Mouse (Mus musculus): ENCODE measurements around the gene Zfp184. TPM values are rescaled to one million over a fixed set of nuclear protein-coding genes. Genes with fewer than 3 reads are reported as not detected.

The Zfp184 gene
- polyA plus RNA-seq, 1 experiment from 2014 or later = 25.4 TPM

DNA sequence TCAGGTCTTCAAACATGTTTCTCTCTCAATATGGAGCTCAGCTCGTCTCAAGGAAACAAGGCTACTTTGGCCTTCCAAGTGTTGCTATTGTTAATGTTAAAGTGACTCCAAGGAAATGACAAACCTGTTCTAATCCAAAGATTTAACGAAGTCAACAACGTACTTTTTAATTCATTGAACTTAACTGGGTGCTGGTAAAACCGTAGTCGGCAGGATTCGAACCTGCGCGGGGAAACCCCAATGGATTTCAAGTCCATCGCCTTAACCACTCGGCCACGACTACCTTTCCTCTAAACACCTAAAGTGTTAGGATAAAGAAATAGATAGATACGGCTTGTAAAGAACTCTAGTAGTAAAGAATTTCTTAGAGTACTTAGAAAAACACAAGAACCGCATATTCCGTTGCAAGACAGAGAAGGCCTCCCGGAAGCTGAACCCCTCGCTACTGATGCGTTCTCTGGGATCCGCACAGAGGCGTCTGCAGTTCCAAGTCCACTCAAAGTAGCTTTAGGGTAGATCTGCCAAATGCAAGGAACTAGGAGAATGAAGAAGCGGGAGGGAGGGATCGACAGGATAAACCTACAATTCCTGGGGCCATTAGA, 20.1 kb upstream of the Zfp184 start:
- Histone ChIP-seq H3K36me3 (ENCODE audit: poor library complexity, severe bottlenecking) (no peaks in the 10 kb centered on the region), H3K27ac (no peak overlapping the region), H3K4me2 (peak overlapping the region; percentile 29), H3K4me1 (no peaks in the 10 kb centered on the region), H3K9ac (no peak overlapping the region), H3K4me3 (no peak overlapping the region), H3K9me3 (replicated peaks) (no peaks in the 10 kb centered on the region), H3K27me3 (peaks cover 18% of the 10 kb centered on the region; the same call in 1 of the 2 replicates)
- ATAC-seq = no peak
- 4% methylated on average over 21 of the region's 21 CpGs for WGBS

- no peak overlapping the region for H3K4me3 ChIP-seq
- H3K36me3 ChIP-seq (ENCODE audit: poor library complexity, severe bottlenecking) = no peaks in the 10 kb centered on the region
- no peaks in the 10 kb centered on the region for H3K9me3 ChIP-seq (replicated peaks)
- no peak overlapping the region for H3K27ac ChIP-seq
- peaks cover 4% of the 10 kb centered on the region; the same call in 1 of the 2 replicates for H3K27me3 ChIP-seq
- H3K4me2 ChIP-seq = no peak overlapping the region
- WGBS = 7% methylated on average over 10 of the region's 10 CpGs
- peaks cover 2% of the 10 kb centered on the region; the same call in 1 of the 2 replicates for H3K4me1 ChIP-seq
- no peak for ATAC-seq
- no peak overlapping the region for H3K9ac ChIP-seq
Observed at GRCm38 (mm10) chr13:21930981-21931380, 13.9 kb upstream of the Zfp184 start.

DNA sequence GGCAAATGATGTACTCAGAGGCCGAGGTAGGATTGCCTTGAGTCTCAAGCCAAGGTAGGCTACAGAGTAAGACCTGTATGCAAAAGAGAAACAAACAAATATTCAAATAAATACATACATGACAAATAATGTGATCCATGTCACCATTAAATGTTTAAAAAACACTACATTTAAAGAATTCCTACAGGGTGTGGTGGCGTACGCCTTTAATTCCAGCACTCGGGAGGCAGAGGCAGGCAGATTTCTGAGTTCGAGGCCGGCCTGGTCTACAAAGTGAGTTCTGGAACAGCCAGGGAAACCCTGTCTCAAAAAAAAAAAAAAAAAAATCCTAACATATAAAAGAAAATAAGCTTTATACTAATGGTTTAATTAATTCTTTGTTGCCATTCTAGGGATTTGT, 13.2 kb upstream of the Zfp184 start:
- Histone ChIP-seq H3K27me3 (peaks cover 5% of the 10 kb centered on the region; the same call in 1 of the 2 replicates), H3K27ac (no peak overlapping the region), H3K4me1 (peaks cover 2% of the 10 kb centered on the region; the same call in 1 of the 2 replicates), H3K4me2 (no peak overlapping the region), H3K9me3 (replicated peaks) (no peaks in the 10 kb centered on the region), H3K9ac (no peak overlapping the region), H3K4me3 (no peak overlapping the region), H3K36me3 (ENCODE audit: poor library complexity, severe bottlenecking) (no peaks in the 10 kb centered on the region)
- no peak for ATAC-seq
- 43% methylated on average over 6 of the region's 6 CpGs for WGBS

DNA sequence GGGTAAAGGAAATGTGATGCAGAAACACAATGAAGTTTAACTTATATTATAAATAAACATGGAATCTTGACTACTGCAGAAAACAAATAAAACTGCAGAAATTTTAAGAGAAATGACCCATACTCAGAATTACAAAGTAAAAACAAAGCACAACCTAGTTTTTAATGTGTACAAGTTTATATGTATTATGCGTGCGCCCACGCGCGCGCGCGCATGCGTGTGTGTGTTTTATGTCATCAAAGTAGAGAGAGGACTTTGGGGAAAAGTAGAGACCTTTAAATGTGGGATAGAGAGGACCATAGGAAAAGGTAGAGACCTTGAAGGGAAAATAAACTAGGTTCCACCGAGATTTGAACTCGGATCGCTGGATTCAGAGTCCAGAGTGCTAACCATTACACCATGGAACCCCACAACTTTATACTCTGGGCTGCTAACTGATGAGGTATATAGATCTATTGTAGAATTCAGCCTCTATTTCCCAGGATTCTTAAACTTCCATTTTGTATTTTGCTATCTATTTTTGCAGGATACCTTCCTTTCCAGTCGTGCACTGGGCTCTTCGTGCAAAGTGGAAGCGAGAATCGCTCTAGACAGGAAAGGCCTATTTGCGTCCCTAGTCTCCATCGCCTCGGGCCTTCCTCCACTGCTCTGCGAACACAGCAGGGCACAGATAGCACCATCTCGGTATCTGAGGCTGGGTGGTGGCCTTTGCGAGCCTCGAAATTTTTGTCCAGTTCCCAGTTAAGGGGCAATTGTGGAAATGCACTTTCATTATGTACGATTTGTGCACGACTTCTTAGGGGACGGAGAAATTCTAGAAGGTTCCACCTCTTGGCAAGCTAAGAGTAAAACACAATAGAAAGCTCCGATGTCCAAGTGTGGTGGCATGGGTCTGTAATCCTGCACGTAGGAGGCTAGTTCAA, 11.0 kb upstream of the Zfp184 start:
- ATAC-seq = no peak
- peaks cover 2% of the 10 kb centered on the region; the same call in 1 of the 2 replicates for H3K4me1 ChIP-seq
- peak overlapping the region; percentile 12; the same call in 1 of the 2 replicates for H3K4me3 ChIP-seq
- peak overlapping the region; percentile 30; the same call in 1 of the 2 replicates for H3K4me2 ChIP-seq
- H3K9me3 ChIP-seq (replicated peaks) = no peaks in the 10 kb centered on the region
- no peak overlapping the region for H3K9ac ChIP-seq
- no peaks in the 10 kb centered on the region for H3K36me3 ChIP-seq (ENCODE audit: poor library complexity, severe bottlenecking)
- WGBS = 7% methylated on average over 28 of the region's 28 CpGs
- peaks cover 14% of the 10 kb centered on the region; the same call in 1 of the 2 replicates for H3K27me3 ChIP-seq
- no peak overlapping the region for H3K27ac ChIP-seq

- Histone ChIP-seq H3K4me3 (no peak overlapping the region), H3K9me3 (replicated peaks) (no peaks in the 10 kb centered on the region), H3K36me3 (ENCODE audit: poor library complexity, severe bottlenecking) (no peaks in the 10 kb centered on the region), H3K9ac (no peak overlapping the region), H3K27me3 (peaks cover 14% of the 10 kb centered on the region; the same call in 1 of the 2 replicates), H3K4me2 (no peak overlapping the region), H3K4me1 (peaks cover 2% of the 10 kb centered on the region; the same call in 1 of the 2 replicates), H3K27ac (no peak overlapping the region)
- ATAC-seq = no peak
- 12% methylated on average over 17 of the region's 17 CpGs for WGBS
Observed at GRCm38 (mm10) chr13:21934982-21935791, 9.7 kb upstream of the Zfp184 start.

- 4% methylated on average over 7 of the region's 7 CpGs for WGBS
Observed at GRCm38 (mm10) chr13:21935833-21936232, 9.1 kb upstream of the Zfp184 start.

DNA sequence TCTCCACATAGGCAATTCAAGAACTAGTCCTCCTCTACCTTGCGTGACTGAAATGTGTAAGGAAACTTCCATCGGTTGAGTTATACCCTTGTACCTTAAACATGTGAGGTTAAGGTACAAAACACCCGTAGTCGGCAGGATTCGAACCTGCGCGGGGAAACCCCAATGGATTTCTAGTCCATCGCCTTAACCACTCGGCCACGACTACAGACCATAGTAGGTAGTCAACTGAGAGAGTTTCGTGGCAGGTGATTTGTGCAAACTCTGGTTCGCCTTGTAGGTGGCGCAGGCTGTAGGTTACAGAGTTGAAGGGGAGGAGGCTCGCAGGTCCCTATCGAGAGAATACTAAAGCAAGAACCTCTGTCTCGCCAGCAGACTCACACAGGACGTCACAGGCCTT, 7.9 kb upstream of the Zfp184 start:
- H3K27ac ChIP-seq = no peak overlapping the region
- H3K4me3 ChIP-seq = peak overlapping the region; percentile 14; the same call in 1 of the 2 replicates
- no peak for ATAC-seq
- no peaks in the 10 kb centered on the region for H3K36me3 ChIP-seq (ENCODE audit: poor library complexity, severe bottlenecking)
- peak overlapping the region; percentile 41 for H3K4me2 ChIP-seq
- peaks cover 14% of the 10 kb centered on the region; the same call in 1 of the 2 replicates for H3K27me3 ChIP-seq
- no peak overlapping the region for H3K9ac ChIP-seq
- WGBS = 2% methylated on average over 17 of the region's 17 CpGs
- H3K9me3 ChIP-seq (replicated peaks) = no peaks in the 10 kb centered on the region
- peaks cover 2% of the 10 kb centered on the region; the same call in 1 of the 2 replicates for H3K4me1 ChIP-seq

More at GRCm38 (mm10) chr13:21935833-21936232, 9.1 kb upstream of the Zfp184 start:
- Histone ChIP-seq H3K9ac (no peak overlapping the region), H3K4me2 (peak overlapping the region; percentile 30), H3K4me3 (no peak overlapping the region), H3K27ac (no peak overlapping the region), H3K9me3 (replicated peaks) (no peaks in the 10 kb centered on the region), H3K27me3 (peaks cover 14% of the 10 kb centered on the region; the same call in 1 of the 2 replicates), H3K4me1 (peaks cover 2% of the 10 kb centered on the region; the same call in 1 of the 2 replicates), H3K36me3 (ENCODE audit: poor library complexity, severe bottlenecking) (no peaks in the 10 kb centered on the region)
- no peak for ATAC-seq

DNA sequence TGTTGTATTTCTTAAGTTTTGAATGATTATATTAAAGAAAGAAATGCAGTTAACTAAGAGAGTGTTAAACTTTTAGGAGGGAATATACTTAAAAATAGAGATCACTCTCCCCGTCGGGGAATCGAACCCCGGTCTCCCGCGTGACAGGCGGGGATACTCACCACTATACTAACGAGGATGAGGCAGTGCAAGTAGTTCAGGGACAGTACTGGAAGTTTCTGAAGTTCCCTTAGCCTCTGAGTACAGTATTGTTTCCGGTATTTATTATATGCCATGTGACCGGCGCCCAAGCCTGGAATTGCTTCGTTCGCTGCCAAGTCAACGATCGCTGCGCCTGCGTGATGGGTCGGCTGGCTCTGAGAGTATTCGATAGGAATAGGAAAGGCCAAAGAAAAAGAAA, 4.7 kb upstream of the Zfp184 start:
- H3K27ac ChIP-seq = no peak overlapping the region
- peak; percentile 84 for ATAC-seq
- WGBS = under 1% methylated on average over 19 of the region's 19 CpGs

GRCm38 (mm10) chr13:21940811-21941321, 4.0 kb upstream of the Zfp184 start:
- no peaks in the 10 kb centered on the region for H3K36me3 ChIP-seq (ENCODE audit: poor library complexity, severe bottlenecking)
- peak overlapping the region; percentile 61 for H3K9ac ChIP-seq
- no peak overlapping the region; the same call in 1 of the 2 replicates for H3K27ac ChIP-seq
- peak; percentile 43 for ATAC-seq
- peaks cover 14% of the 10 kb centered on the region; the same call in 1 of the 2 replicates for H3K27me3 ChIP-seq
- under 1% methylated on average over 16 of the region's 16 CpGs for WGBS
- peaks cover 2% of the 10 kb centered on the region; the same call in 1 of the 2 replicates for H3K4me1 ChIP-seq
- H3K4me3 ChIP-seq = peak overlapping the region; percentile 45
- peak overlapping the region; percentile 62 for H3K4me2 ChIP-seq
- no peaks in the 10 kb centered on the region for H3K9me3 ChIP-seq (replicated peaks)

More for the DNA sequence above, 4.7 kb upstream of the Zfp184 start:
- peaks cover 2% of the 10 kb centered on the region; the same call in 1 of the 2 replicates for H3K4me1 ChIP-seq
- H3K27me3 ChIP-seq = peaks cover 14% of the 10 kb centered on the region; the same call in 1 of the 2 replicates
- H3K4me2 ChIP-seq = peak overlapping the region; percentile 62
- H3K9me3 ChIP-seq (replicated peaks) = no peaks in the 10 kb centered on the region
- H3K9ac ChIP-seq = peak overlapping the region; percentile 54
- H3K4me3 ChIP-seq = peak overlapping the region; percentile 45
- H3K36me3 ChIP-seq (ENCODE audit: poor library complexity, severe bottlenecking) = no peaks in the 10 kb centered on the region

GRCm38 (mm10) chr13:21943644-21944043, 1.2 kb upstream of the Zfp184 start:
- Histone ChIP-seq H3K9ac (no peak overlapping the region), H3K27ac (no peak overlapping the region), H3K4me2 (no peak overlapping the region), H3K27me3 (no peaks in the 10 kb centered on the region), H3K4me3 (no peak overlapping the region), H3K36me3 (ENCODE audit: poor library complexity, severe bottlenecking) (peaks cover 9% of the 10 kb centered on the region), H3K9me3 (replicated peaks) (no peaks in the 10 kb centered on the region), H3K4me1 (peaks cover 20% of the 10 kb centered on the region)
- no peak for ATAC-seq
- WGBS = 68% methylated on average over 1 of the region's 1 CpGs

DNA sequence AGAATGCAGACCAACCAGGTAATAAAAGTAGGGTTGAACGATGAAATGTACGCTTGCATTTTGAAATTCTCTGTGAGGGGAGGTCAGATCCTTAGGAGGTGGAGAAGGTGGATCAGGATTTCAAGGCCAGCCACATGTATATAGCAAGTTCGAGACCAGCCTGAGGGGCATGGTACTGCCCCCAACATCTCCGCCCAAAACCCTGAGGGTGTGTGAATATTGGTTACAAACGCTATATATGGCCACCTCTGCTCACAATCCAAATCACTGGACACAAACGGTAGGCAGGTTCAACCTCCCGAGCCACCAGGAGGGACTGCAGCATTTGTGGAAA, 335 bp upstream of the Zfp184 start:
- peak overlapping the region; percentile 82 for H3K4me3 ChIP-seq
- H3K27ac ChIP-seq = no peak overlapping the region
- H3K36me3 ChIP-seq (ENCODE audit: poor library complexity, severe bottlenecking) = peaks cover 18% of the 10 kb centered on the region
- peak overlapping the region; percentile 84 for H3K9ac ChIP-seq
- peak overlapping the region; percentile 77 for H3K4me2 ChIP-seq
- H3K27me3 ChIP-seq = no peaks in the 10 kb centered on the region
- ATAC-seq = peak; percentile 55
- 1% methylated on average over 7 of the region's 7 CpGs for WGBS
- peaks cover 20% of the 10 kb centered on the region for H3K4me1 ChIP-seq
- no peaks in the 10 kb centered on the region for H3K9me3 ChIP-seq (replicated peaks)
